Comparison of ENCODE assay signal across 22 mouse cellular contexts in the genomic region with DNA sequence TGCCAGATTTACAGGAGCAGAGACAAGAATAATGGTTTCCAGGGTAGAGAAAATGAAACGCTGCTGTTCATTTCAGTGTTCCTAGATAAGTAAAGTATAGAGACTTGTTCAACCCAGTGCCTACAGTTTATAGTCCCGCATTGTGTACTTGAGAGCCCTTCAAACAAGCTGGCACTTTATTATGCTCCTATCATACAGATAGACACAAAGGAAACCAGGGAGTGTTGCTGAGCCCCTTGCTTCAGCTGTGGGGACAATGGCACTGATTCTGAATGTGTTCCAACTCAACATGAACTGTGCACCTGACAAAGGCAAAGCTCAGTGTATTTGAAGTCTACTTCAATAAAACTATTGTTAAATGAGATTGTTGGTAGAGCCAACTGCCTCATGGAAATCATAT.
DNase-seq lines count a peak whose midpoint lies in the region; ATAC-seq and TF ChIP-seq lines count a peak whose summit lies in the region.
"Had no signal": no experiment of that assay in that cellular context is flagged by ENCODE, and none has a peak within 500 bp of the region (broad histone marks: within the 10 kb centered on the region; RNA-seq: fewer than 3 reads in every experiment).

No protein-coding gene starts in this region.

- TF ChIP-seq CTCF in midbrain, postnatal 0 days (IDR thresholded peaks at IDR 0.05): no peak
- TF ChIP-seq CTCF in forebrain, postnatal 0 days (IDR thresholded peaks at IDR 0.05; ENCODE audit: low read depth): no peak
- no peak for TF ChIP-seq CTCF in layer of hippocampus, adult 2 months (conservative IDR thresholded peaks at IDR 0.05)

- ATAC-seq in embryonic facial prominence, embryonic 11.5 days (replicated peaks; ENCODE audit: insufficient number of reproducible peaks, low FRiP score, low TSS enrichment, low read depth): no peak
- ATAC-seq in midbrain, embryonic 13.5 days: peak; percentile 83
- no peak for ATAC-seq in midbrain, postnatal 0 days (ENCODE audit: low FRiP score)
- ATAC-seq in forebrain, embryonic 13.5 days: peak; percentile 85; the same call in 1 of the 2 replicates
- ATAC-seq in forebrain, postnatal 0 days: peak; percentile 69
- ATAC-seq: CD4-positive, CD25-positive, alpha-beta regulatory T cell, adult 4 months; hindbrain, embryonic 16.5 days had no signal

- no peak overlapping the region for H3K27ac ChIP-seq in embryonic facial prominence, embryonic 11.5 days (replicated peaks; ENCODE audit: low read depth, low read length)
- H3K27ac ChIP-seq in embryonic facial prominence, embryonic 10.5 days (replicated peaks): no peak overlapping the region
- H3K27ac ChIP-seq in midbrain, embryonic 13.5 days: no peak overlapping the region
- no peak overlapping the region for H3K27ac ChIP-seq in midbrain, postnatal 0 days (ENCODE audit: low read depth, low read length)
- H3K27ac ChIP-seq in forebrain, embryonic 13.5 days: no peak overlapping the region
- no peak overlapping the region for H3K27ac ChIP-seq in forebrain, postnatal 0 days (ENCODE audit: low read depth, low read length)
- H3K27ac ChIP-seq in layer of hippocampus, adult 2 months: no peak overlapping the region
- H3K27ac ChIP-seq: embryonic facial prominence, embryonic 13.5 days; heart, adult 2 months had no signal

- no peak overlapping the region for H3K4me3 ChIP-seq in embryonic facial prominence, embryonic 11.5 days (ENCODE audit: low read depth, low read length)
- no peak overlapping the region for H3K4me3 ChIP-seq in embryonic facial prominence, embryonic 10.5 days
- no peak overlapping the region for H3K4me3 ChIP-seq in midbrain, embryonic 13.5 days (replicated peaks)
- H3K4me3 ChIP-seq in midbrain, postnatal 0 days (ENCODE audit: low read depth, low read length): no peak overlapping the region
- H3K4me3 ChIP-seq in forebrain, embryonic 13.5 days: no peak overlapping the region
- H3K4me3 ChIP-seq in forebrain, postnatal 0 days (ENCODE audit: low read depth, low read length): no peak overlapping the region
- no peak overlapping the region for H3K4me3 ChIP-seq in layer of hippocampus, adult 2 months
- H3K4me3 ChIP-seq: embryonic facial prominence, embryonic 13.5 days; heart, adult 2 months; heart, embryonic 12.5 days had no signal

- H3K4me2 ChIP-seq in embryonic facial prominence, embryonic 11.5 days (ENCODE audit: low read depth, low read length): no peak overlapping the region
- H3K4me2 ChIP-seq in midbrain, embryonic 13.5 days (replicated peaks): no peak overlapping the region
- H3K4me2 ChIP-seq in midbrain, postnatal 0 days (ENCODE audit: low read depth, low read length, poor library complexity, severe bottlenecking): no peak overlapping the region
- no peak overlapping the region for H3K4me2 ChIP-seq in forebrain, embryonic 13.5 days
- H3K4me2 ChIP-seq in forebrain, postnatal 0 days (ENCODE audit: low read depth): no peak overlapping the region
- H3K4me2 ChIP-seq: embryonic facial prominence, embryonic 13.5 days; heart, embryonic 12.5 days had no signal

- H3K27me3 ChIP-seq in embryonic facial prominence, embryonic 11.5 days (ENCODE audit: control insufficient read depth, insufficient read depth, low read length): no peaks in the 10 kb centered on the region
- no peaks in the 10 kb centered on the region for H3K27me3 ChIP-seq in embryonic facial prominence, embryonic 10.5 days (replicated peaks; ENCODE audit: low read depth, poor library complexity, severe bottlenecking)
- no peaks in the 10 kb centered on the region for H3K27me3 ChIP-seq in midbrain, embryonic 13.5 days
- no peaks in the 10 kb centered on the region for H3K27me3 ChIP-seq in midbrain, postnatal 0 days (ENCODE audit: insufficient read depth, low read length)
- H3K27me3 ChIP-seq in forebrain, embryonic 13.5 days: no peaks in the 10 kb centered on the region
- H3K27me3 ChIP-seq in forebrain, postnatal 0 days (ENCODE audit: insufficient read depth, low read length): no peaks in the 10 kb centered on the region
- H3K27me3 ChIP-seq: embryonic facial prominence, embryonic 13.5 days; heart, embryonic 12.5 days had no signal

- no peaks in the 10 kb centered on the region for H3K9me3 ChIP-seq in embryonic facial prominence, embryonic 11.5 days (replicated peaks; ENCODE audit: control insufficient read depth, low read length)
- H3K9me3 ChIP-seq in embryonic facial prominence, embryonic 10.5 days: no peaks in the 10 kb centered on the region
- H3K9me3 ChIP-seq in midbrain, embryonic 13.5 days: no peaks in the 10 kb centered on the region
- H3K9me3 ChIP-seq in midbrain, postnatal 0 days (ENCODE audit: low read length): no peaks in the 10 kb centered on the region
- no peaks in the 10 kb centered on the region for H3K9me3 ChIP-seq in forebrain, embryonic 13.5 days (replicated peaks)
- no peaks in the 10 kb centered on the region for H3K9me3 ChIP-seq in forebrain, postnatal 0 days (ENCODE audit: low read length)
- H3K9me3 ChIP-seq: embryonic facial prominence, embryonic 13.5 days; G1E; heart, embryonic 12.5 days had no signal

- peak; percentile 2 for DNase-seq in embryonic facial prominence, embryonic 11.5 days (ENCODE audit: low spot score)
- DNase-seq in embryonic facial prominence, embryonic 10.5 days (ENCODE audit: low spot score): no peak
- no peak for DNase-seq in midbrain, postnatal 0 days (ENCODE audit: low spot score)
- DNase-seq in forebrain, postnatal 0 days: no peak
- no peak for DNase-seq in layer of hippocampus, adult 2 months (ENCODE audit: low spot score in 2 of 2)
- DNase-seq: adrenal gland, adult 8-10 months; adrenal gland, postnatal 36 days; B cell, adult 2 months; cerebellum, adult 11 months; cerebellum, adult 8-10 months; cerebellum, postnatal 14 days; embryo, embryonic 11 days; gastrocnemius, postnatal 10 days; heart, adult 2 months; heart, postnatal 36 days had no signal

- H3K9ac ChIP-seq in embryonic facial prominence, embryonic 11.5 days (replicated peaks; ENCODE audit: low read length): no peak overlapping the region
- no peak overlapping the region for H3K9ac ChIP-seq in midbrain, embryonic 13.5 days (replicated peaks)
- H3K9ac ChIP-seq in midbrain, postnatal 0 days (replicated peaks; ENCODE audit: low read length, poor library complexity, severe bottlenecking): no peak overlapping the region
- no peak overlapping the region for H3K9ac ChIP-seq in forebrain, embryonic 13.5 days
- H3K9ac ChIP-seq in forebrain, postnatal 0 days: no peak overlapping the region
- H3K9ac ChIP-seq: embryonic facial prominence, embryonic 13.5 days; heart, embryonic 12.5 days had no signal

- no peaks in the 10 kb centered on the region for H3K4me1 ChIP-seq in embryonic facial prominence, embryonic 11.5 days (ENCODE audit: control insufficient read depth, insufficient read depth, low read length)
- H3K4me1 ChIP-seq in embryonic facial prominence, embryonic 10.5 days: no peaks in the 10 kb centered on the region
- 0 out of 2 replicates have a peak, but pooled peaks cover 4% of the 10 kb centered on the region for H3K4me1 ChIP-seq in midbrain, embryonic 13.5 days (replicated peaks)
- H3K4me1 ChIP-seq in midbrain, postnatal 0 days (ENCODE audit: insufficient read depth, low read length): no peaks in the 10 kb centered on the region
- H3K4me1 ChIP-seq in forebrain, embryonic 13.5 days: peaks cover 7% of the 10 kb centered on the region
- no peaks in the 10 kb centered on the region for H3K4me1 ChIP-seq in forebrain, postnatal 0 days (ENCODE audit: insufficient read depth)
- H3K4me1 ChIP-seq: embryonic facial prominence, embryonic 13.5 days; heart, embryonic 12.5 days had no signal

- 86% methylated on average over 2 of the region's 2 CpGs for WGBS in embryonic facial prominence, embryonic 11.5 days
- 94% methylated on average over 2 of the region's 2 CpGs for WGBS in embryonic facial prominence, embryonic 10.5 days
- 46% methylated on average over 2 of the region's 2 CpGs for WGBS in midbrain, embryonic 13.5 days
- 39% methylated on average over 2 of the region's 2 CpGs for WGBS in midbrain, postnatal 0 days
- 26% methylated on average over 2 of the region's 2 CpGs for WGBS in forebrain, embryonic 13.5 days
- WGBS in forebrain, postnatal 0 days: 14% methylated on average over 2 of the region's 2 CpGs

- H3K36me3 ChIP-seq in embryonic facial prominence, embryonic 11.5 days (replicated peaks; ENCODE audit: control insufficient read depth, insufficient read depth, low read depth, low read length): no peaks in the 10 kb centered on the region
- no peaks in the 10 kb centered on the region for H3K36me3 ChIP-seq in embryonic facial prominence, embryonic 10.5 days (replicated peaks)
- no peaks in the 10 kb centered on the region for H3K36me3 ChIP-seq in midbrain, embryonic 13.5 days
- no peaks in the 10 kb centered on the region for H3K36me3 ChIP-seq in midbrain, postnatal 0 days (ENCODE audit: insufficient read depth, low read length)
- H3K36me3 ChIP-seq in forebrain, embryonic 13.5 days (ENCODE audit: poor library complexity, severe bottlenecking): no peaks in the 10 kb centered on the region
- no peaks in the 10 kb centered on the region for H3K36me3 ChIP-seq in forebrain, postnatal 0 days (ENCODE audit: insufficient read depth)
- H3K36me3 ChIP-seq: embryonic facial prominence, embryonic 13.5 days; G1E; heart, embryonic 12.5 days had no signal

Comparison
In these comparisons a context has a peak if more than half of its experiments do, and no peak if none do; other contexts are left out.
1. ATAC-seq: peak in midbrain, embryonic 13.5 days (single experiment), forebrain, embryonic 13.5 days (single experiment) and forebrain, postnatal 0 days (single experiment); none in embryonic facial prominence, embryonic 11.5 days (single experiment) and midbrain, postnatal 0 days (single experiment).